Mouse (Mus musculus) gastrocnemius, postnatal 36 days (tissue): Measurements from ENCODE around the gene Gm10306. TPM values are rescaled to one million over a fixed set of nuclear protein-coding genes. Genes with fewer than 3 reads are reported as not detected.

Experiments used
- DNase-seq, 2 experiments: peaks; one replicate each; pipeline ENCODE4 v3.0.0; 2022
- intact Hi-C: fragments of 180-260 bp; cut with DNase I; formaldehyde crosslinking; loops from one replicate; pipeline ENCODE4 v1.15.1; 2025
- long read RNA-seq, 2 experiments: library from polyadenylated mRNA; stranded (forward); transcript quantifications; one replicate each; pipeline ENCODE4 v2.0.0; 2021
- total RNA-seq, 2 experiments: library from RNA; stranded (reverse); gene quantifications; 2 replicates each; pipeline ENCODE4 v1.2.3; 2021

Gm10306 gene
- not detected for total RNA-seq
- long read RNA-seq, experiment 1, partial matches to known transcripts = 0 of 1 reads
- long read RNA-seq, experiment 1, other reads (novel, unspliced or antisense) = 0 of 1 reads
- long read RNA-seq, experiment 2 = 0 reads

- DNase-seq = peak; percentile 88 to 91
- intact Hi-C loops = loop anchor here (5.0 kb wide), 1 partner anchor 46 kb away; the partner anchor contains the start of gene Plaa
Measured at GRCm38 (mm10) chr4:94556265-94557054, at the start of gene Gm10306, which contains the start of gene Caap1. Gene Gm10306, plus strand, starts transcription at chr4:94556546. Gene Caap1, minus strand, starts transcription at chr4:94556796.

DNA sequence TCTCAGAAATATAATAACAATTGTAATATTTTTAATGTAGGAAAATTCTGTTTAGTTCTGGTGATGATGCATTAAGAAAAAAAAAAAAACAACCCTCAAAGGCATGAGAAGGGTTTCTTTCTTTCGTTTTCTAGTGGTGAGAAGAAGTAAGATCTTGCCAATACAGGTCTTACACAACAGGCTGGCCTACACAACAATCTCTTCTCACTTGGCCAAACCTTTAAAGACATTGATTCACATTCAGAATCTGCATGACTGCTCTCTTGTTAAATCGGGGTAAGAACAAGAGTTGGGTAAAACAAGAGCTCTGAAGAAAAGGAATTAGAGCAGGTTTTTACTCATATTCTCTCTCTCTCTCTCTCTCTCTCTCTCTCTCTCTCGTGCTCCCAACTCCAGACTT is 41.0 kb upstream of the Gm10306 start:
- no peak for DNase-seq
- intact Hi-C loops = no loop called here

- intact Hi-C loops = no loop called here
- DNase-seq = peak in 1 of 2 experiments; percentile 8
Measured at GRCm38 (mm10) chr4:94517631-94518030, 38.7 kb upstream of the Gm10306 start.

DNA sequence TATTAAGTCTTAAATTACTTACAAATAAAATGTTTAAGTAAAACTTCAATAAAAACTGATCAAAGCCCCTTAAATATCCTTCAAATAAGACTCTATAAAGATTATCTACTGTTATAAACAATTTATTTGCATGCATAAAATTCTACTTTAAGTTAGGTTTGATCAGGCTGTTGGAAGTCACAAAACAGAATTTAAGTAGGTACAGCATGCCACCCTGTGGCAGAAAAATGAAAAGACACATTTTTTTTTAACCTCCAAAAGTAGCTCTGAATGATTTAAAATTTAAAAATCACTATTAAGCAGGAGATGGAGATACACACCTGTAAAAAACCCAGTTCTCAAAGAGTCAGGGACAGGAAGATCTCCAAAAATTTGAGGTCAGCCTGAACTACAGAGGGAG is 33.0 kb upstream of the Gm10306 start:
- intact Hi-C loops = no loop called here
- DNase-seq = no peak

GRCm38 (mm10) chr4:94529448-94529847 is 26.9 kb upstream of the Gm10306 start:
- DNase-seq = no peak
- intact Hi-C loops = no loop called here

DNA sequence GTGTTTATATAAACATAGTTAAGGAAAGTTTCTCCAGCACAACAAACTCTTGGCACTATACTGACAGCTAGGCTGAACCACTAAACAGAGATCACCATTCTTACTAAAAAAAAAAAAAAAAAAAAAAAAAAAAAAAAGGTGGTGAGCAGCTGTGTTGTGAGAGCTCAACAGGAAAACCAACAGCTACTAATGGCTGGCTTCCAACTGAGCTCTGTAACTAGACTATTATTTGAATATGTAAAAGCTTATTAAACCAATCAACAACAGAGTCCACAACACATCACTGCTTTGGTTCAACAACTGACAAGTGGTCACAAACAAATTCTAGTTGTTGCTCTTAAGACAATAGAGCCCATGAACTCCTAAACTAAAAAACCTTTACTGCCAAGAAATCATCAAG is 23.1 kb upstream of the Gm10306 start:
- no peak for DNase-seq
- intact Hi-C loops = no loop called here

DNA sequence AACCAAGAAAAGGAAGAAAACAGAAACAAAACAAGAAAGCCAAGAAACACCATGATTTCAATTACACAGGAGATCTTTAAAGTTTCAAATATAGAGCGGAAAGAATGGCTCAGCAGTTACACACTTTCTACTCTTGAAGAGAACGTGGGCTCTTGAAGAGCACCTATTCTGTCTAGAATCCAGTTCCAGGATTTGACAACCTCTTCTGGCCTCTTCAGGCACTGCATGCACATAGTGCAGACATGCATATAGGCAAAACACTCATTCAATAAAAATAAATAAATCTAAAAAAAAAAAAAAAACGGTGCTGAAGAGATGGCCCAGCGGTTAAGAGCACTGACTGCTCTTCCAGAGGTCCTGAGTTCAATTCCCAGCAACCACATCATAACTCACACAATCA is 13.3 kb upstream of the Gm10306 start:
- DNase-seq = no peak
- intact Hi-C loops = no loop called here

- intact Hi-C loops = no loop called here
- DNase-seq = no peak
Measured at GRCm38 (mm10) chr4:94544321-94544720, 12.0 kb upstream of the Gm10306 start.

GRCm38 (mm10) chr4:94554955-94555494 is 1.3 kb upstream of the Gm10306 start:
- intact Hi-C loops = loop anchor here (5.0 kb wide), 1 partner anchor 47 kb away; the partner anchor contains the start of gene Plaa
- DNase-seq = no peak

GRCm38 (mm10) chr4:94557145-94557544 is 799 bp downstream of the Gm10306 start:
- DNase-seq = no peak
- intact Hi-C loops = loop anchor here (5.0 kb wide), 1 partner anchor 45 kb away; the partner anchor contains the start of gene Plaa

- no peak for DNase-seq
- intact Hi-C loops = loop anchor here (5.0 kb wide), 1 partner anchor 43 kb away; the partner anchor contains the start of gene Plaa
Measured at GRCm38 (mm10) chr4:94559266-94559665, 2.9 kb downstream of the Gm10306 start.

DNA sequence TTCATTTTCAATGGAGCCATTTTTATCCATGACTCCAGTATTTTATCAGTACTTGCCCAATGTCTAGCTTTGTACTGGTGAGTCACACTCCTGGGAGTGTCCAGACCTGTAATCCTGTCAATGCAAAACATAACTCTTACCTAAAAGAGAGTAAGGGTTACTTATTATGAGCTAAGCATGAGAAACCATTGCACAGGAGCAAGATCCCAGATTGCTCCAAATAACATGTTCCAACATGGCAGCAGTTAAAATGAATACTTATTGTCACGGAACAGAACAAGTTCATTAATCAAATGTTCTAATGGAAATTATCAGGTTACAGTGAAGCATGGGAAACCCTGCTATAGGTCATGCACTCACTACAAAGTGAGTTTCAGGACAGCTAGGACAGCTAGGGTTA is 4.0 kb downstream of the Gm10306 start:
- intact Hi-C loops = no loop called here
- no peak for DNase-seq

- no peak for DNase-seq
Measured at GRCm38 (mm10) chr4:94561954-94562648, 5.8 kb downstream of the Gm10306 start.

DNA sequence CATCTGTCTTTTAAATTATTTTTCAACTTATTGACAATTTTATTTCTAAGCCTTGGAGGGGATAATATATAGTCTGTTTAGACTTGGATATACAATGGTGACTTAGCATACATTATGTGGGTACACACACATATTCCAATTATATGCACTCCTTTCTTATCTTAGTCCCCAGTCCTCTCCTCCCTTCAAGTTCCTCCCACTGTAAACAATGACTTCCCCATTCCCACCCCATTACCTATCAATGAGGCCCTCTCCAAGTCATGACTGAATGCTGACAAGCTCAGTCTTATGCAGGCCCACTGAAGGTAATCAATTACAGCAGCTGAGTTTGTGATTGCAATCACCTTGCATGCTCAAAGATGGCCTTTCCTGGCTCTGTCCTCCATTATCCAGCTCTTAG is 8.0 kb downstream of the Gm10306 start:
- no peak for DNase-seq
- intact Hi-C loops = no loop called here

More at GRCm38 (mm10) chr4:94561954-94562648, 5.8 kb downstream of the Gm10306 start:
- intact Hi-C loops = no loop called here

DNA sequence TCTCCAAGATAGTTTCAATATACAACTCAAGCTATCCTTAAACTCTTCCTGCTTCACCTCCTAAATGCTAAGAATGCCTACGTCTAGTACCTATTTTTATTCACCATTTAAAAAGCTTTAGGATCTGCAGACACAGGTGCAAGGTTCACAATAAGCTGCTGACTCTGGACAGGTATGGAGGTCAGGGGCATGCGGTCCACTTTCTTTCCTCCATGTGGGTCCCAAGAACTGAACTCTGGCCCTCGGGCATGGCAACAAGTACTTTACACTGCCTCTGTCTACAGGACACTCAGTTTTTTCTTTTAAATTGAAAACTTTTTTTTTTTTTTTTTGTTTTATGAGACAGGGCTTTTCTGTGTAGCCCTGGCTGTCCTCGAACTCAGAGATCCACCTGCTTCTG is 16.3 kb downstream of the Gm10306 start:
- DNase-seq = no peak
- intact Hi-C loops = no loop called here

DNA sequence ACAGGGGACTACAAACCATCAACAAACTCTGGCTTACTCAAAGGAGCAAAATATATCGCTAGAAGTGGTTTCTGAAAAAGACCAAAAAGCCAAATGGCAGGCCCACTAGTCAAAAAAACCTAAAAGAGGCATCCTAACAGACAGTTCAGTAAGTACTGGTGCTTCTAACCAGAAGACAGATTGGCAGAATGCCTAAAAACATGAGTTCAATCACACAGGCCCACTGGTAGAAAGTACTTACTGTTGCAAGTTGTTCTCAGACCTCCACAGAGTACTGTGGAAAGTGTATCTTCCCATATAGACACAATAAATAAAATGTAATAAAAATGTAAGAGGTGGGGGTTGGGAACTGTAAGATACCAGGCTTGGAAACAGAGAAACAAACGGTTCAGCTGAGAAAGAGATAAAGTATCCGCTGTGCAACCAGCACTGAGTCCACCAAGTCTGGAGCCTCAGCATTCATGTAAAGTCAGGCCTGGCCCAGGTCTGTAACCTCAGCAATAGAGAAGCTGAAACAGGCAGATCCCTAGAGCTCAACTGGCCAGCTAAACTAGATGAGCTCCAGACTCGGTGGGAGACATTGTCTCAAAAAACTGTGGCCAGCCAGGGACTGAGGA is 35.5 kb downstream of the Gm10306 start:
- no peak for DNase-seq
- intact Hi-C loops = no loop called here

- intact Hi-C loops = no loop called here
- DNase-seq = no peak
Measured at GRCm38 (mm10) chr4:94592709-94593108, 36.4 kb downstream of the Gm10306 start.

GRCm38 (mm10) chr4:94601395-94601794 is 45.0 kb downstream of the Gm10306 start:
- intact Hi-C loops = loop anchor here (5.0 kb wide), 1 partner anchor 44 kb away; the partner anchor contains the start of genes Caap1 and Gm10306
- no peak for DNase-seq

DNA sequence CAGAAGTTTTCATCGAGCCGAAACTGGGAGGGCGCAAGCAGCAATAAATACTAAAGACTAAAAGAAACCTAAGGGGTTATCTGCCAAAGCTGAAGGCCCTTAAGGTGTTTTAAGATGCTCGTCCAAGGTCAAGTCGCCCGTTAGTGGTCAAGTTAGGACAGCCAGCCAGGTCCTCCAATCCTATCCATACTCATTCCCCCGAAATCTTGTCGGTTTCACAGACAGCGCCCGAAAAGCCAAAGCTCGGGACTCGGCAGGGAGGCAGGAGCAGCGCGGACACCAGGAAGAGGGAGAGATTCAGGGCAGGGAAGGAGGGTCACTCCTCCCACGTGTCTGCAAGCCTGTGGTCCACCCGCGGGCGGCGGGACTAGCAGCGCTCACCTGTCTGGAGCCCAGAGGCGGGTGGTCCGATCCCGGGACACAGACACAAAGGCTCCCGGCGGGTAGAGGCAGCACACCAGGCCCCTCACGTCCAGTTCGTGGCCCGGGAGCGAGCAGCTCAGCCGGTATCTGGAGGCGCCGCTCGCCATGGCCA is 46.2 kb downstream of the Gm10306 start:
- intact Hi-C loops = loop anchor here (5.0 kb wide), 1 partner anchor 45 kb away; the partner anchor contains the start of genes Caap1 and Gm10306
- DNase-seq = no peak

DNA sequence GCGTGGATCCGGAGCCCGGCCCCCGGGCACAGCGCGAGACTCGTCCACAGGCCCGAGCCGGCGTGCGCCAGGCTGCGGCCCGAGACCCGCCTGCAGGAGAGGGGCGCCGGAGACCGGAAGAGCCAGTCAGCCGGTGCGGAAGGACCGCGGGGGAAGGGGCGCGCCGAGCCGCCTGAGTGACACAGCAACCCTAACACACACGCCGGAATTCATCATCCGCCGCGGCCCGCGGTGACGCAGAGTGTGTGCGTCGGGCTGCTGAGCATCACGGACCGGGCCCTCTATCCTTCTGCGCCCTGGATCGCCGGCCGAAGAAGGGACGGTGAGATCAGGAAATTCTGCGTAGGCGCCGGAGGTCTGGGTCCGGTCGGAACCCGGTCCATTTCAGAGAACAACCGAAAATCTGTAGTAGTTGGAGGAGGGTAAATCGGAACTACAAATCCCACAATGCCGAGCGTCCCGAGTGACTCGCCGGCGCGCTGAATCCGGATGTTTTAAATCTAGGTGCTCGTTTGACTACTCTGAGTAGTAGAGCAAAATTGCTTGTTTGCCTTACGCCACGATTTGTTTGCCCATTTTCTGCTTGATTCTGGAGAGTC is 46.8 kb downstream of the Gm10306 start, which contains the start of gene Plaa:
Gene Plaa (minus strand): TSS at position 214 of the 599 bp plus-strand sequence.
- intact Hi-C loops = loop anchor here (5.0 kb wide), 1 partner anchor 46 kb away; the partner anchor contains the start of genes Caap1 and Gm10306

More for the DNA sequence above, 46.8 kb downstream of the Gm10306 start, which contains the start of gene Plaa:
- DNase-seq = peak; percentile 82 to 92
